Mouse (Mus musculus): Measurements from ENCODE around the gene Tead4.
"Not testable (repeated sequence)": the region's sequence is repeated elsewhere in the genome, so short reads cannot be mapped to it uniquely, and the experiment has no call there.

The Tead4 gene

DNA sequence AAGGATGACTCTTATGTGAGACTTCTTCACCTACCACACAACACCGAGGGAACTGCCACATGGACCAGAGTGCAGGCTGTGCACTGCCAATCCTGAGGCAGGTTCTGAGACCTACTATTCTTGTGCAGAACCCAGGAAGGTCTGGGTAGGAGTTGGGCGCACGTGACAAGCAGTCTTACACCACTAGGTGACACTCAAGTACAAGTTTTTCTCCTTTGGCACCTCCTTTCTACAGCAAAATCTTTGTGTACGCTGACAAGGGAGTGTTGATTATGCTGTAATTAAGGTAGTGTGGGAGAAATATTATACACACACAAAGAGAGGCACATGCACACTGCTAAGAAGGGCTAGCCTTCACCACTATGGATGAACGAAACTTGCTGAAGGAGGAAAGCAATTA, 66.4 kb downstream of the Tead4 start:
- DNase-seq = no peak

DNA sequence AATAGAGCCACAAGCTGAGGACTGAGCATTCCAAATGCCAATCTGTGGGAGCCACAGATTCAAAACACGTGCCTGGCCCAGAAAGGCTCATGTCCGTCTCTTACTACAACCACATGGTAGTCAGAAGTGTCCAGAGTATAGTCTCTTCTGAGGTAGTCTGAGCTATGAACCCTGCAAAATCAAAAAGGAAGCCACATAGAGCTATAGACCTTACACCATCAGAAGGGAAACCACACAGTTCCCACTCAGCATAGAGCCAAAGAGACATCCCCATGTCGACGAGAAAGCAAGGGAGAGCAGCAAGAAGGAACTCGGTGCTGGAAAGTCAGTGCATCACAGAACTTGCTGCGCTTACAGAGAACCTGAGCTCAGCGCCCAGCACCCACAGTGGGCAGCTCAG, 68.4 kb downstream of the Tead4 start:
- no peak for DNase-seq

DNA sequence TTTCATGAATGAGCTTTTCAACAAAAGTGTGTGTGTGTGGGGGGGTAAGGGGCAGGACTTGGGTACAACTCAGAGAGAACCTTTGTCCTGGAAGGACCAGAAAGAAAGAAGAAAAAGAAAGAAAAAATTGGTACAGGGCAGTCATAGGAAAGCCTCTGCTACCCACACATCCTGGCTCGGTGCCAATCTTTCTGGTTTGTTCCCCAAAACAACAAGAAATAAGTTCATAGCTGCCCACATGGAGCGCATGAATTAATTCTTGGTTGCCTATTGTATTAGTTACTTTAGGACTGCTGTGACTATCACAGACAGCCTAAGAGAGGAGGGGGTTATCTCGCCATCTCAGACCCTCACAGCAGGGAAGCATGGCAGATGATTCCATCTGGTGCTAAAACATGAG, 68.9 kb downstream of the Tead4 start:
- DNase-seq = no peak

DNA sequence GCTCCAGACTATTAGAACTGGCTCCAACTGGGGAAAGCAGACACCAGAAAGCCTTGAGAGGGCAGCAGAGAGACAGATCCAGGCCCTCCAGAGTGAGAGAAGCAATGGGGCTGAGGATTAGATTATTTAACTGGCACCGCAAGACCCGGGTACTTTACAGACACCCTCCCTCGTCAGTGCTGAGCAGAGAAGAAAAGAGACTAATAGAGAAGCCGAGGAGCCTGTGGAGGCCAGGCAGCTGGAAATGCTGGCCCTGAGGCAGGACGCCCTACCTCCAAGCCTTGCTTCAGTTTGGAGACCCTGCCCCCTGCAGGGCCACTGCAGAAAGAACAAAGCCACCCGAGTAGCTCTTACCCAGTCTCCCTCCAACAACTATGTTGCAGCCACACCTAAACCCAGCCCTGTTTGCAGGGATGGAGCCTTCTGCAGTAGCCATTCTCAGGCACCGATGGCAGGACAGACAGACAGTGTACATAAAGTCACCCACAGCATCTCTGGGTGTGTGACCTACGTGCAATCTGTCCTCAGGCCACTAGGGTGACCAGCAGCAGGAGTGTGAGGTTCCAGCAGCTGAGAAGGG, 73.1 kb downstream of the Tead4 start:
- DNase-seq = no peak

DNA sequence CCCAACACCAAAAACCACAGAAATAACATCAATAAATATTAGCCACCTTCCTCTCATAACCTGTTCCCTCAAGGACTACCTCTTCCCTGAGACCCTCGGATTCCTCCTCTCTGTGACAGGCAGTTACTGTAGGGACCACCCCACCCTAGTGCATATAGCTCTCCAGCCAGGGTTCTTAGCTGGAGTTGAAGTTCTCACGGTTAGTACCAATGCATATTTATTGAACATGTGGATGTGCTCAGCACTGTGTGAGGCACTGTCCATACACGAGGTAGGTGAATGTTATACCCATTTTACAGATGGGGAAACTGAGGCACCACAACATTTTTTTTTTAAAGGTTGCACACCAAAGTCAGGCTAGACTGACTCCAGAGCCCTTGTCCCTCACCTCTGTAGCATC, 73.7 kb downstream of the Tead4 start:
- no peak for DNase-seq

DNA sequence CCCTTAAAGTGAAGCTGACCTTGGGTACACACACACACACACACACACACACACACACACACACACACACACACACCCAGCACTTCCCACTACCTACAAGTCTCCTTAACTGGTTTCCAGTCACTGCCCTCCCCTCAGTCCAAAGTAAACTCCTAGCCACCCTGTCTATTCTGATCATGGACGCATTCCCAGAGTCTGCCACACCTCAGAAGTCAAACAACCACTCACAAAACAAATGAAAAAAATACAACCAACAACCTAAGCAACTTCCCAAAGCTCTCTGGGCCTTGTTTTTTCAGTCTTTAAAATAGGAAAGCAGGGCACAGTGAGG, 74.8 kb downstream of the Tead4 start:
- no peak for DNase-seq

DNA sequence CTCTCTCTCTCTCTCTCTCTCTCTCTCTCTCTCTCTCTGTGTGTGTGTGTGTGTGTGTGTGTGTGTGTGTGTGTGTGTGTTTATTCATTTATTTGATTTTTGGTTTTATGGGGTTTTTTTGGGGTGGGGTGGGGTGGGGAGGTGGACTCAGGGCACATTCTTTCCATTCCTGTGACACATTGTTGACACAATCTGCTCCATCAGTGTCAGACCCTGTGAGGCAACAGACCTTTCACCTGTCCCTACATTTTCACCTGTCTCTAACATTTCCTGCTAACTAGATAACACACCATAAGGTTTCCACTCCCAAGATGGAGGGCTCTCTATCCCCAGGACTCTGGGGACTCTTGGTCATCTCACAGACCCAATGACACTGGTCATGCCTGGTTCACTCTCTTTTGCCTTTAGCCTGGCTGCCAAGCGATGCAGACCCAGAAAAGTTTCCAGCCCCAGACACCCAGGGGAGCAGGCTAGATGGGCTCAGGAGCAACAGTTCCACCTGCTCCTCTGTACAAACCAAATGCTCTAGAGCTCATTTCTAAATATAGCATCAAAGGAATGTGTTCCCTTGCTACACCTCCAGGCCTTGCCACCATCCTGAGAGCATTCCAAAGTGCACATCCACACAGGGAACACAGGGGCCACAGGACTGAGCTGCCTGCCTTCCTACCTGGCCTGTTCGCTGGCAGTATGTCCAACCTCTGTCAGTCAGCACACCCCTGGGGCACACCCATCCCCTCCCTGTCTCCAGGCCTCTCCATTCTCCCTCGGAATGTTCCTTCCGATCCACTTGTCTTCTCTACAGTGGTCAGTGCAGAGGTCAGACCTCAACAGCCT, 75.4 kb downstream of the Tead4 start:
- no peak for DNase-seq

DNA sequence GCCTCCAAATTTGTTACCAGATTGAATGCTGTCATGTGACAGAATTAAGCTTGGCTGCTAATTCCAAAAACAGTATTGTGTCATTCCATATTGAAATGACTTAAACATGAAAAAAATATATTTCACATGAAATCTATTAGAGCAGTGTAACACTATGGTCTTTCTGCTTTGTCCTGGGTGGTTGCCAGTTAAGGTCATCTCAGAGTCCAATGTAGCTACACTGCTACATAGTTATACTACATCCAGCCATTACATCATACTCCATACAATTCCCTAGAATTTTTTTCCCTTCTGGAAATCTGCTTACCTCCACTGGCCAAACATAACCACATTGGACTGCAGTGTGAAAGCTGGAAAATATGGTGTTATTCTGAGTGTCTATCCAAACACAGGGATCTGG, 77.5 kb downstream of the Tead4 start:
- no peak for DNase-seq

DNA sequence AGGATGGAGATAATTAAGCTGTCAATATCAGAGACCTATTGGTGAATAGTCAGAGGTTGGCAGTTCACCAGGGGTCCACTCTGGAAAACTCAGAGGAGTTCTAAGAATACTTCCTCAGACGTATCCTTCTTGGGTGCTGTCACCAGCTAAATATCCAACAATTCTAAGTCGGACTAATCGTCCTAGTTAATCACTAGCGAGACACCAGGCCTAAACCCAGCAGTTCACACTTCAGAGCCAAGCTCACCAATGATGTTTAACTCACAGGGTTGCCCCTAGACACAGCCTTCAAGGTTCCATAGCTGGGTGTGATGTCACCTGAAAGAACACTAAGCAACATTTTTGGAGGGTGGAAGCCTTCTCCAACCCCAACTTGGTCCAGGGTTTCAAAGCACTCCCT, 85.6 kb downstream of the Tead4 start:
- DNase-seq = not testable (repeated sequence)

DNA sequence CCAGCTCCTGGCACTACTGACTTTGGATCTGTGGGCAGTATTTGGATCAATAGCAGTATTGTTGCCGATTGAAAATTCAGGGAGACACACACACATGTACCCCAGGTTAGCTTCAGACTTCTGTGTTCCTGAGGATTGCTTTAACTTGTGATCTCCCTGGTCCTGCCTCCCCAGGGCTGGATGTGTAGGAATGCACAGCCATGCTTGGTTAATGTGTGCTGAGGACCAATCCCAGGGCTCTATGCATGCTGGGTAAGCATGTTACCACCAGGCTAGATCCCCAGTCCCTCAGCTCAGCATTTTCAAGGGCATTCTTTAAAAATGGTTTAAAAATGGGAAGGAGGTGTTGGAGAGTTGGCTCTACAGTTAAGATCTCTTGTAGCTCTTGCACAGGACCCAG, 91.4 kb downstream of the Tead4 start:
- DNase-seq = not testable (repeated sequence)

DNA sequence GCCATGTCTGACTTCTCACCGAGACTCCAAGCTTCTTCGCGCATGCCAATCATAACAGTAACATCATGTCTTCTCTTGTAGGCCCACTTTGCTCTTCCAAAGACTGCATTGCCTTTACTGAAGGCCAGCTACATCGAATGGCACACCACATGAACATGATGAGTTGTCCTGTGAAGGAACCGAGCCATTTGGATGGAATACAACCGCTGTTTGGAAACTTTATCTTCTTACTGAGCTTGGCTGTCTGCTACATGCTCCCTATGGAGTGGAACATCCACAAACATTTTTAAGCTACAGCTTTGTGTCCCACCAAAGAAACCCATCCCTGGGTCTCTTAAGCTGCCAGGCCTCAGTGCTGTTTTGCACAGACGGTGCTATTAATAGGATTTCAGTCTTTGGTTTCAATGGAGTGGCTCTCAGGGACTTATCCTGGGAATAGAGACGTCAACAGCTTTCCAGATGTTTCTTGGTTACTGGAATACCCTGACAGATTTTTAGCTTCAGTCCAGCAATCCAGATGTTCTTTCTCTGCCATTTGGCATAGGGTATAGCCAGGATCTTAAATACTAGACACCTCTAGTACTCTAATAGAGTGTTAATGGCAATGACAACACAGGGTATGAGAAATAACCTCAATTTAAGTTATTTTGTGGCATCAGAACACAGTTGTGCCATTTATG, 92.0 kb downstream of the Tead4 start:
- no peak for DNase-seq

DNA sequence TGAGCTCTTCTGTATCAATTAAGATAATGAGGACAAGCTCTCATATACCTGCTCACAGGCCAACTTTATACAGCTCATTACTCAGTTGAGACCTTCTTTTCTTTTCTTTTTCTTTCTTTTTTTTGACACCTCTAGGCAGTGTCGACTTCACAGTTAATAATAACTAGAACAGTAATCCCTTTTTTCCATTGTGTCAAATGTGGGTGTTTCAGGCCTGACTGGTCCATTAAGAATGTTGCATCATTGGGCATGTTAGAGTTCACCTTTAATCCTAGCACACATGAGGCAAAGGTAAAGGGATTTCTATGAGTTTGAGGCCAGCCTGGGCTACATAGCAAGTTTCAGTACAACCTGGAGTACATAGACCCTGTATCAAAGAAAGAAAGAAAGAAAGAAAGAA, 97.1 kb downstream of the Tead4 start:
- no peak for DNase-seq

DNA sequence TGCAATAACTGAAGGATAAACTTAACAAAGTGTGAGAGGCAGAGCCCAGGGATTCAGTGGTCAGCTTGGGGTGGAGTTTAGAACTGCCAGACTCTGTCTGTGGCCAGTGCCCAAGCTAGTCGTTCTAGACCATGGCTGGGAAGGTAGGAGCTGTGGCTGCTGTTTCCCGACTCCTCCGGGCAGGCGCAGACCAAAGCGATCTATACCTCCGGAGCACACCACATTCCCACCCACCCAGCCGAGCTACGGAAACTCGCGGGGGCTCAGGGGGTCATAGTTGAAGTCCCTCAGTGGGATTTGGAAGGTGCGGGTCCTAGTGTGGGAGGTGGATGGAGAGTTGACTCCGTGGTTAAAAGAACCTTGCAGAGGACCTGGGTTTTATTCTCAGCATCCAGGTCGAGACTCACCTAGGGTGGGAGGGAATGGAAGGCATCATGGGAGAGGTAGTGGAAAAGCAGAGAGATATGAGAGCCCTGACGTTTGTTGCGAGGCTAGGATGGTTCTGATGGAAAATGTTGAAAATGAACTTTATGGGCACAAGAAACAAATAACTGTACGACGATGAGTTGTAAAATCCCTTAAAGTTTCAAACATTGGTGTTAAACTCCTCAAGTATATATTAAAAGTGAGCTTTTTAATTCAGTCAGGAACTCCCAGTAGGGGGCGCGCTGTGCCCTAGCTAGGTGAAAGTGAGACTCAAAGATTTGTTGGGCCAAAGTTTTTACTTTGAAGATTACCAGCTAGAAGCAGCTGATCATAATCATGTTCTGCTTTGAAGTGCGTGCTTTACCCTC, 99.6 kb downstream of the Tead4 start:
- peak; percentile 24 to 73 for DNase-seq

DNA sequence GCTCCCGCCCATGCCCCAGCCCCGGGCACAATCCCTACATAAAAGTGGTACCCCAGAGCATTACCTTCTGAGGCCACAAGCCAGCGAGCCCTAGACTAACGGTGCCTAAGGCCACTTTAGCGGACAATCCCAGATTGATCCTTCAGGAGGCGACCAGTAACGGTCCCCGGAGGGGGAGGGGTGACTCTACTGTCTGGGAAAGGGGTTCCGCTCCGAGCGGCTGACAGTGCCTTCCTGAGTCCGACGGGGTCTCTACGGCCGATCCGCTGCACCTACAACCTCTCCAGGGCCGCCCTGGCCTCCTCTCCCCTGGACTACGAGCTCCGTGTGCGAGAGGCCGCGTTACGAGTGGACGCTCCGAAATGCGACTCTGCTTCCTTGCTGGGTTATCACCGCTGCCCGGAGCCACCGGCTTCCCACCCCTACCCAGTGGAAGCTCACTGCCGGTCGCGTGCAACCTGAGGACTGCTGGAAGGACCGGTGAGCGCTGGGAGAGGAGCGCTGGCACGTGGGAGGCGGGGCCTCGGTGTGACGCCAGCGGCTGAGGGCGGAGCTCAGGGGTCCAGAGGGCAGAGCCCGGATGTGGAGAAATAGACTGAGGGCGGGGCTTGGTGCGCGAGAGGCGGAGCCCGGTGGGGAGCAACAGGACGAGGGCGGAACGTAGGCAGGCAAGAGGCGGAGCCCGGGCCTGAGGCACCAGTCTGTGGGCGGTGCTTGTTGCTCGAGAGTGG, 100.3 kb downstream of the Tead4 start:
- peak; percentile 97 to 99 for DNase-seq

DNA sequence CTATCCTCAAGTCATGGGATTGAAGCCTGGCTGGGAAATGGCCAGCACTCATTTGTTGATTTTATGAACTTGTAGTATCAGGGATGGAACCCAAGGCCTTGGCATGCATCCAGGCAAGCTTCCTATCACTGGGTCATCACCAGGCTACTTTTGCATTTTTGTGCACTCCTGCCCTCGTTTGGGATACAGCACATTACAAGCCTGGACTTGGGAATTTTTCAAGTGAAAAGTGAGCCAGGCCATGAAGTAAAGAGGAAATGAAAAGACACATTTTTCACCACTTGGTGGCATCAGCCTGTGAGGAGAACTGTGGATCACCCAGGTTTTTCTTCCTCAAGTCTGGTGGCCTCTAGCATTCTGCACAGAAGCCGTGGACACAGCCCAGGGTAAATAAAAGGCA, 117.1 kb downstream of the Tead4 start:
- no peak for DNase-seq

DNA sequence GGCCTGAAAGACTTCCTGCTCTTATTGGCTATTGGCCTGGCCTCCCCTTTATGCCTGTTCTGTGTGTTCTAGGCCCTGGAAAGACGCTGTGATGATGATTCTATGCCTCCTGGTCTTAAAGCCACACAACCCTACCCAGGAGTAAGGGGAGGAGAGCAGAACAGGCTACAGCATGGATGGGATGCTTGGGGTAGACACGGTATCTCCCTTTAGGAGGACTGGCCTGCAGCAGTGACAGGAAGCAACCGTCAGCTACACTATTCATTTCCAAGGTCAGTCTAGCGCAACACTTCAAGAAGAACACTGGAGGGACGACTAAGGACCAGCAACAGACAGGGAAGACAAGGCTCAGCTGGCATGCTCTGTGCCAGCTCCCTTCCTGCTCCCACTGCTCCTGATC, 119.4 kb downstream of the Tead4 start:
- no peak for DNase-seq

DNA sequence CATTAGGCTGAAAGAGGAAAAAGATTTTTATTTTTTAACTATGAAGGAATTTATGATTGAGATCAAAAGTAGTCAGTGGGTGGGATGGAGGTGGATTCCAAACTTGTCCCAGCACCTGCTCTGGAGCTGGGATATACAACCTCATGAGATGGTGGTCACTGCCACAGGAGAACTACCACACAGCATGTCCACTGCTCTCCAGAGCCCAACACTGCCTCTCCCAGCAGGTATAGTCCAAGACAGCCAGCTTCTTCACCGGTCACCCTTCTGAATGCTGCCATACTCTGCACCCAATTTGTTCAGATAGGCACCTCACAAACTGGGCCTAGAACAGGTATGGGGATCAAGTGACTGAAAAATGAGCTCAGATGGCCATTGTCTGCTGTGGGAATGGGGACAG, 121.0 kb downstream of the Tead4 start:
- no peak for DNase-seq

DNA sequence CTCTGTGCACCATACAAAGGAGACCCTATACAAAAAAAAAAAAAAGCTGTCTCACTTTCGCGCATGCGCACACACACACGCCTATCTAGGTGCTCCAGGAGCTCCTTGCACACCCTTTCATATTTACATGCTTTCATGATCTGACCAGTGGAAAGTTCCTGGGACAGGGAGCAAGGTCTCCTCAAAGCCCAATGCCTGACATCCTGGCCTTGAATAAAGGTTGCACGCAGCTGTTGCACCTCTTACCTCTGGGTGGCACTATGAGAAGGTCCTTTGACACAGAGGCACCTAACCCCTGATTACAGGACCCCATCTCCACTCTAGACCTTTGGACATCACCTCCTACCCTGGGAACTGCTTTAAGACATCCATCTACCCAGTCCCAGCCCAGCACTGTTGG, 121.4 kb downstream of the Tead4 start:
- DNase-seq = no peak

DNA sequence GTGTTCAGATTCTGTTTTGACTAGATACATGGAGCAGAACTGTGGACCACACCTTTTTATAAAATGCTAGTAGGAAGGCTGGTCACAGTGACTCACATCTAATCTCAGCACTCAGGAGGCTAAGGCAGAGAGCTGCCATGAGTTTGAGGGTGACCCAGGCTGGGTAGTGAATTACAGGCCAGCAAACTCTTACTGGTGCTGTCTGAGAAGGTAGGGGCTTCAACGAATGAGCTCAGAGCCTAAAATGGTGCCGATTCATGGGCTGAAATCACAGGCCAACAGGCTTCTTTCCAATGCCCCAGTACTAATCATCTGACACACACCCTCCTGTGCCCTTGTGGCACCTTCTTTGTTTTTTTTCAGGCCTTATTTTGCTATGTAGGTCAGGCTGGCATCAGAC, 121.9 kb downstream of the Tead4 start:
- DNase-seq = no peak

Measured in spleen, adult 18-20 months (tissue).